Mouse (Mus musculus): Measurements from ENCODE around the gene Rnf115. TPM values are rescaled to one million over a fixed set of nuclear protein-coding genes. Genes with fewer than 3 reads are reported as not detected.

The Rnf115 gene
- total and polyA plus RNA-seq, 2 experiments, result 12.7 to 33.6 TPM

- no peak for DNase-seq (ENCODE audit: extremely low read depth, low read depth, low spot score)
- 91% methylated on average over 12 of the region's 12 CpGs for WGBS
These were observed 97.2 kb downstream of the Rnf115 start for GRCm38 (mm10) chr3:96824614-96825013.

GRCm38 (mm10) chr3:96825261-96825660 lies 97.8 kb downstream of the Rnf115 start:
- 70% methylated on average over 11 of the region's 11 CpGs for WGBS
- H3K4me3 ChIP-seq (ENCODE audit: insufficient read depth, low read depth, low read length), result no peak overlapping the region

More at GRCm38 (mm10) chr3:96824614-96825013, 97.2 kb downstream of the Rnf115 start:
- Histone ChIP-seq H3K79me2 (ENCODE audit: control insufficient read depth, insufficient read depth, low read length) (no peaks in the 10 kb centered on the region), H3K4me3 (ENCODE audit: insufficient read depth, low read depth, low read length) (no peak overlapping the region), H3K27me3 (ENCODE audit: control insufficient read depth, insufficient read depth, low read length) (no peaks in the 10 kb centered on the region), H3K36me3 (ENCODE audit: control insufficient read depth, insufficient read depth, low read length) (no peaks in the 10 kb centered on the region), H3K4me1 (ENCODE audit: control insufficient read depth, insufficient read depth, low read length) (peaks cover 11% of the 10 kb centered on the region), H3K9ac (ENCODE audit: low read depth, low read length) (no peak overlapping the region), H3K27ac (replicated peaks; ENCODE audit: insufficient read depth, low read depth, low read length) (no peak overlapping the region)
- TF ChIP-seq CTCF (IDR thresholded peaks at IDR 0.05; ENCODE audit: low read depth, low read length), result no peak
- TF ChIP-seq POLR2A (IDR thresholded peaks at IDR 0.05; ENCODE audit: extremely low read depth, insufficient read depth, low read length), result no peak

GRCm38 (mm10) chr3:96828308-96828864 lies 100.9 kb downstream of the Rnf115 start:
- WGBS, result 85% methylated on average over 15 of the region's 15 CpGs
- Histone ChIP-seq H3K4me1 (ENCODE audit: control insufficient read depth, insufficient read depth, low read length) (peaks cover 11% of the 10 kb centered on the region; the same call in 1 of the 2 replicates), H3K27ac (replicated peaks; ENCODE audit: insufficient read depth, low read depth, low read length) (no peak overlapping the region), H3K4me3 (ENCODE audit: insufficient read depth, low read depth, low read length) (no peak overlapping the region), H3K79me2 (ENCODE audit: control insufficient read depth, insufficient read depth, low read length) (peaks cover 13% of the 10 kb centered on the region; the same call in 1 of the 2 replicates), H3K36me3 (ENCODE audit: control insufficient read depth, insufficient read depth, low read length) (no peaks in the 10 kb centered on the region), H3K27me3 (ENCODE audit: control insufficient read depth, insufficient read depth, low read length) (no peaks in the 10 kb centered on the region), H3K9ac (ENCODE audit: low read depth, low read length) (no peak overlapping the region)
- no peak for TF ChIP-seq CTCF (IDR thresholded peaks at IDR 0.05; ENCODE audit: low read depth, low read length)
- TF ChIP-seq POLR2A (IDR thresholded peaks at IDR 0.05; ENCODE audit: extremely low read depth, insufficient read depth, low read length), result no peak
- DNase-seq (ENCODE audit: extremely low read depth, low read depth, low spot score), result no peak

More at GRCm38 (mm10) chr3:96825261-96825660, 97.8 kb downstream of the Rnf115 start:
- TF ChIP-seq POLR2A (IDR thresholded peaks at IDR 0.05; ENCODE audit: extremely low read depth, insufficient read depth, low read length) (no peak), CTCF (IDR thresholded peaks at IDR 0.05; ENCODE audit: low read depth, low read length) (no peak)
- H3K27me3 ChIP-seq (ENCODE audit: control insufficient read depth, insufficient read depth, low read length), result no peaks in the 10 kb centered on the region
- no peak overlapping the region for H3K9ac ChIP-seq (ENCODE audit: low read depth, low read length)
- H3K79me2 ChIP-seq (ENCODE audit: control insufficient read depth, insufficient read depth, low read length), result peaks cover 3% of the 10 kb centered on the region; the same call in 1 of the 2 replicates
- no peaks in the 10 kb centered on the region for H3K36me3 ChIP-seq (ENCODE audit: control insufficient read depth, insufficient read depth, low read length)
- H3K4me1 ChIP-seq (ENCODE audit: control insufficient read depth, insufficient read depth, low read length), result peaks cover 7% of the 10 kb centered on the region; the same call in 1 of the 2 replicates
- DNase-seq (ENCODE audit: extremely low read depth, low read depth, low spot score), result no peak
- no peak overlapping the region for H3K27ac ChIP-seq (replicated peaks; ENCODE audit: insufficient read depth, low read depth, low read length)

- Histone ChIP-seq H3K79me2 (ENCODE audit: control insufficient read depth, insufficient read depth, low read length) (peaks cover 13% of the 10 kb centered on the region; the same call in 1 of the 2 replicates), H3K4me1 (ENCODE audit: control insufficient read depth, insufficient read depth, low read length) (peaks cover 11% of the 10 kb centered on the region; the same call in 1 of the 2 replicates), H3K4me3 (ENCODE audit: insufficient read depth, low read depth, low read length) (peak within 1 kb of the TSS; percentile 94), H3K27ac (replicated peaks; ENCODE audit: insufficient read depth, low read depth, low read length) (peak within 1 kb of the TSS; percentile 96), H3K27me3 (ENCODE audit: control insufficient read depth, insufficient read depth, low read length) (no peaks in the 10 kb centered on the region), H3K9ac (ENCODE audit: low read depth, low read length) (peak within 1 kb of the TSS; percentile 97), H3K36me3 (ENCODE audit: control insufficient read depth, insufficient read depth, low read length) (no peaks in the 10 kb centered on the region)
- DNase-seq (ENCODE audit: extremely low read depth, low read depth, low spot score), result no peak
- no peak for TF ChIP-seq POLR2A (IDR thresholded peaks at IDR 0.05; ENCODE audit: extremely low read depth, insufficient read depth, low read length)
- TF ChIP-seq CTCF (IDR thresholded peaks at IDR 0.05; ENCODE audit: low read depth, low read length), result no peak
- 100% methylated on average over 1 of the region's 1 CpGs for WGBS
These were observed 101.5 kb downstream of the Rnf115 start, which contains the start of the genes Pdzk1 and Cd160 for GRCm38 (mm10) chr3:96828984-96829383. Gene Pdzk1, plus strand, starts transcription at chr3:96829284. Gene Cd160, minus strand, starts transcription at chr3:96829351.

- Histone ChIP-seq H3K4me3 (ENCODE audit: insufficient read depth, low read depth, low read length) (peak overlapping the region; percentile 94), H3K27me3 (ENCODE audit: control insufficient read depth, insufficient read depth, low read length) (no peaks in the 10 kb centered on the region), H3K4me1 (ENCODE audit: control insufficient read depth, insufficient read depth, low read length) (peaks cover 11% of the 10 kb centered on the region; the same call in 1 of the 2 replicates), H3K9ac (ENCODE audit: low read depth, low read length) (peak overlapping the region; percentile 97), H3K27ac (replicated peaks; ENCODE audit: insufficient read depth, low read depth, low read length) (peak overlapping the region; percentile 96), H3K79me2 (ENCODE audit: control insufficient read depth, insufficient read depth, low read length) (peaks cover 13% of the 10 kb centered on the region; the same call in 1 of the 2 replicates), H3K36me3 (ENCODE audit: control insufficient read depth, insufficient read depth, low read length) (no peaks in the 10 kb centered on the region)
- WGBS, result 28% methylated on average over 10 of the region's 10 CpGs
- TF ChIP-seq POLR2A (IDR thresholded peaks at IDR 0.05; ENCODE audit: extremely low read depth, insufficient read depth, low read length) (0 out of 2 replicates have a peak, but pooled peaks have one; percentile 43), CTCF (IDR thresholded peaks at IDR 0.05; ENCODE audit: low read depth, low read length) (no peak)
- DNase-seq (ENCODE audit: extremely low read depth, low read depth, low spot score), result peak; percentile 95
These were observed 102.4 kb downstream of the Rnf115 start for GRCm38 (mm10) chr3:96829856-96830255.

- Histone ChIP-seq H3K4me3 (ENCODE audit: insufficient read depth, low read depth, low read length) (no peak overlapping the region), H3K79me2 (ENCODE audit: control insufficient read depth, insufficient read depth, low read length) (peaks cover 13% of the 10 kb centered on the region; the same call in 1 of the 2 replicates), H3K4me1 (ENCODE audit: control insufficient read depth, insufficient read depth, low read length) (peaks cover 11% of the 10 kb centered on the region; the same call in 1 of the 2 replicates), H3K27me3 (ENCODE audit: control insufficient read depth, insufficient read depth, low read length) (no peaks in the 10 kb centered on the region), H3K36me3 (ENCODE audit: control insufficient read depth, insufficient read depth, low read length) (no peaks in the 10 kb centered on the region), H3K27ac (replicated peaks; ENCODE audit: insufficient read depth, low read depth, low read length) (no peak overlapping the region), H3K9ac (ENCODE audit: low read depth, low read length) (no peak overlapping the region)
- no peak for DNase-seq (ENCODE audit: extremely low read depth, low read depth, low spot score)
- no peak for TF ChIP-seq CTCF (IDR thresholded peaks at IDR 0.05; ENCODE audit: low read depth, low read length)
- no peak for TF ChIP-seq POLR2A (IDR thresholded peaks at IDR 0.05; ENCODE audit: extremely low read depth, insufficient read depth, low read length)
- WGBS, result 63% methylated on average over 5 of the region's 5 CpGs
These were observed 105.5 kb downstream of the Rnf115 start for GRCm38 (mm10) chr3:96832930-96833329.
